Mouse (Mus musculus) left cerebral cortex, postnatal 4 days (tissue): ENCODE measurements around the gene Hmox2. TPM values are rescaled to one million over a fixed set of nuclear protein-coding genes. Genes with fewer than 3 reads are reported as not detected.
A peak's percentile ranks its signal among the peaks of the same experiment; 100 is the strongest.

Source experiments
- DNase-seq: peaks from one replicate; pipeline ENCODE4 v3.0.0-alpha.2; 2022
- intact Hi-C: fragments of 180-260 bp; cut with DNase I; formaldehyde crosslinking; loops from one replicate; pipeline ENCODE4 v1.15.1; 2025
- total RNA-seq, 2 experiments: library from RNA; stranded (reverse); gene quantifications; 2 replicates each; pipeline ENCODE4 v1.2.3; 2021

Hmox2 gene
- total RNA-seq, 2 experiments from 2014 or later, result 70.2 to 70.8 TPM

- no peak for DNase-seq
Observed at GRCm38 (mm10) chr16:4778940-4779339, 52.8 kb downstream of the Hmox2 start.

GRCm38 (mm10) chr16:4781524-4782196 lies 55.5 kb downstream of the Hmox2 start:
- peak; percentile 82 for DNase-seq
- intact Hi-C loops, result no loop called here

More at GRCm38 (mm10) chr16:4778940-4779339, 52.8 kb downstream of the Hmox2 start:
- intact Hi-C loops, result no loop called here

GRCm38 (mm10) chr16:4782515-4782914 lies 56.4 kb downstream of the Hmox2 start:
- DNase-seq, result no peak
- intact Hi-C loops, result no loop called here

- intact Hi-C loops, result no loop called here
- DNase-seq, result no peak
Observed at GRCm38 (mm10) chr16:4785706-4786105, 59.5 kb downstream of the Hmox2 start.

GRCm38 (mm10) chr16:4788176-4788575 lies 62.0 kb downstream of the Hmox2 start:
- intact Hi-C loops, result no loop called here
- no peak for DNase-seq

GRCm38 (mm10) chr16:4789311-4789768 lies 63.2 kb downstream of the Hmox2 start:
- intact Hi-C loops, result no loop called here
- peak; percentile 49 for DNase-seq

GRCm38 (mm10) chr16:4789810-4790559 lies 63.8 kb downstream of the Hmox2 start, which contains the start of gene Cdip1:
Gene Cdip1, minus strand, starts transcription at chr16:4790292.
- peak; percentile 96 for DNase-seq
- intact Hi-C loops, result no loop called here

- no peak for DNase-seq
- intact Hi-C loops, result no loop called here
Observed at GRCm38 (mm10) chr16:4791332-4791731, 65.2 kb downstream of the Hmox2 start.

GRCm38 (mm10) chr16:4796631-4797030 lies 70.5 kb downstream of the Hmox2 start:
- DNase-seq, result no peak
- intact Hi-C loops, result no loop called here

Other genes with a start within 250 kb of the Hmox2 start
- gene Srl, start 184.5 kb upstream of the Hmox2 start, total RNA-seq, result 10 to 100 TPM; 34.2 to 41.4 TPM
- gene Tfap4, start 166.5 kb upstream of the Hmox2 start, total RNA-seq, result 10 to 100 TPM; 13.0 to 13.4 TPM
- gene Glis2, start 131.6 kb upstream of the Hmox2 start, total RNA-seq, result 10 to 100 TPM; 29.0 to 32.8 TPM
- gene Pam16, start 101.4 kb upstream of the Hmox2 start, total RNA-seq, result 10 to 100 TPM; 76.7 to 85.7 TPM
- gene Vasn, start 86.4 kb upstream of the Hmox2 start, total RNA-seq, result 1 to 10 TPM; 2.6 to 3.2 TPM
- 10 to 100 TPM; 40.0 to 40.2 TPM for gene Dnaja3, start 86.4 kb upstream of the Hmox2 start, total RNA-seq
- 100 to 1,000 TPM in 1 of 2 experiments, 10 to 100 TPM in 1; 99.4 to 104 TPM for gene Coro7, start 46.6 kb upstream of the Hmox2 start, total RNA-seq
- gene Nmral1, start 7.0 kb upstream of the Hmox2 start, total RNA-seq, result 10 to 100 TPM; 26.6 to 28.8 TPM
- 10 to 100 TPM; 89.0 to 93.5 TPM for gene Cdip1, start 63.9 kb downstream of the Hmox2 start, total RNA-seq
- gene 4930562C15Rik, start 109.1 kb downstream of the Hmox2 start, total RNA-seq, result not detected
- gene Ubald1, start 154.0 kb downstream of the Hmox2 start, total RNA-seq, result 10 to 100 TPM; 58.5 to 59.1 TPM
- 100 to 1,000 TPM; 152 to 163 TPM for gene Mgrn1, start 159.9 kb downstream of the Hmox2 start, total RNA-seq
- gene Nudt16l1, start 212.4 kb downstream of the Hmox2 start, total RNA-seq, result 10 to 100 TPM; 65.9 to 68.9 TPM
- gene Anks3, start 237.8 kb downstream of the Hmox2 start, total RNA-seq, result 10 to 100 TPM; 60.2 to 63.0 TPM